Mouse (Mus musculus) thymus, postnatal 4 days (tissue): ENCODE measurements around the gene Gm10352.
"Not testable (repeated sequence)": the region's sequence is repeated elsewhere in the genome, so short reads cannot be mapped to it uniquely, and the experiment has no call there.

Experiments
- DNase-seq: peaks from one replicate; pipeline ENCODE4 v3.0.0; 2021

Gene Gm10352

GRCm38 (mm10) chrY:2900689-2901088, at the start of gene Gm10352:
Gm10352 (plus strand) TSS chrY:2900989.
- not testable (repeated sequence) for DNase-seq

DNA sequence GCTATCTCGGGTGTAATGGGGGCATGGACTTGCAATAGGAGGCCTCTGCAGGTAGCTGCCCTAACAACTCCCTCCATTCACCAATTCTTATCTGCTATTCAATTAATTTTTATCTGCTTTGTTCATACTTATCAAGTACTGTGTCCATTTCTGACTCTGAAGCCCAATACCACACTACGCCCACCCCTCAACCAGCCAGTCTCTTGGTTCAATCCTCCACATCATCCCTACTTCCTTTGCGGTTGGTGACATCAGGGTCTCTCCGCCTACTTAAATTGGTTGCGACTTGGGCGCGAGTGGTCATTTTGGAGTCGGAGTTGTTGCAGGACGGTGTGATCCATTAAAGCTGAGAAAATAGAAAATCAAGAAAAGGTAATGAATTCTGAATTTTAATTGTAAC, 31.5 kb downstream of the Gm10352 start, which contains the start of gene Gm29289:
Gm29289 (plus strand) TSS at position 301 of the 400 bp plus-strand sequence.
- DNase-seq: not testable (repeated sequence)
